Mouse (Mus musculus) urinary bladder, postnatal 25 days (tissue): ENCODE measurements at regions not wholly inside any gene's neighbourhood (a gene's known extent, or its start where the extent isn't known, plus 50 kb on each side); places are given as distances from the start of the nearest gene placed in this dataset.
A peak's percentile ranks its signal among the peaks of the same experiment; 100 is the strongest.
"Not testable (repeated sequence)": the region's sequence is repeated elsewhere in the genome, so short reads cannot be mapped to it uniquely, and the experiment has no call there.

Source experiments
- DNase-seq: peaks from one replicate; pipeline ENCODE4 v3.0.0; 2022; ENCODE audit warnings: low spot score

GRCm38 (mm10) chr10:26139100-26140093 lies 60.5 kb upstream of the Tmem200a start:
- peak; percentile 34 for DNase-seq

DNA sequence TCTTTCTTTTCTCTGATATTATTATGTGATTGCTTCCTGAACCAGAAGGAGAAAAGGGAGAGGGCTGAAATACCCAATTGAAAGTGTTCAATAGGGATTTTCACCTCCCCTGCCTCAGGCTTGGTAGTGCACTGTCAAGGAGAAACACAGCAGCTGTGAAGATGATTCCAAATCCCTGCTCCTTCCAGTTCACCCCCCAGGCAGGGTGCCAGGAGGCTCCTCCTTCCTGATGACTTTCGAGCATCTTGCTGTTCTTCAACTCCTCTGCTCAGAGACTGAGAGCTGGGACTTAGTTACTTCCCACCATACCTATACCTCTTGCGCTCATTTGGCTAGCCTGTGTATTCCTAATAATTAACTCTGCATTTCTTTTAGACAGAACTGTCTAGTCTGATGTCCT lies 73.7 kb upstream of the Tmem200a start:
- no peak for DNase-seq

DNA sequence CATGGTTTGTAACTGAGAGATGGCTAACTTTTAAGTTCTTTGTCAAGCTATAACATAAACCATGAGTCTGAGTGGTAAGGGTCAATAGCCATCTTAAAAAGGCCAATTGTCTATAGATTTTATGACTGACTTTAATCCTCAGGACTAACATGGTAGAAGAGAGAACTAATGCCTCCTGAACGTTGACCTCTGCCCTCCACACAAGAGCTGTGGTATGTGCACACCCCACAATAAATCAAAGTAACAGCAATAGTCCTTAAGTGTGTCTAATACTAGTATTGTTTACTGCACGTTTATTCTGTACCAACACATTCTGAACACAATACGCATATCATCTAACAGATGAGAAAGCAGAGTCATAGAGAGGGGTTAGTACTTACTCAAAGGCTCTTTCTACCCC lies 70.7 kb upstream of the Samd3 start:
- DNase-seq: no peak

DNA sequence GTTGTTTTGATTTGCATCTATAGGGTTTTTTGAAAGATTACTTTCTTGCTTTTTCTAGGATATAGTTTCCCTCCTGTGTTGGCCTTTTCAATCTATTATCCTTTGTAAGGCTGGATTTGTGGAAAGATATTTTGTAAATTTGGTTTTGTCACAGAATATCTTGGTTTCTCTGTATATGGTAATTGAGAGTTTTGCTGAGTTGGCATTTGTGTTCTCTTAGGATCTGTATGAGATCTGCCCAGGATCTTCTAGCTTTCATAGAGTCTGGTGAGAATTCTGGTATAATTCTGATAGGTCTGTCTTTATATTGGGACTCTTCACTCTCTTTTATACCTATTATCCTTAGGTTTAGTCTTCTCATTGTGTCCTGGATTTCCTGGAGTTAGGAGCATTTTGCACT lies 68.4 kb upstream of the Samd3 start:
- DNase-seq: not testable (repeated sequence)

DNA sequence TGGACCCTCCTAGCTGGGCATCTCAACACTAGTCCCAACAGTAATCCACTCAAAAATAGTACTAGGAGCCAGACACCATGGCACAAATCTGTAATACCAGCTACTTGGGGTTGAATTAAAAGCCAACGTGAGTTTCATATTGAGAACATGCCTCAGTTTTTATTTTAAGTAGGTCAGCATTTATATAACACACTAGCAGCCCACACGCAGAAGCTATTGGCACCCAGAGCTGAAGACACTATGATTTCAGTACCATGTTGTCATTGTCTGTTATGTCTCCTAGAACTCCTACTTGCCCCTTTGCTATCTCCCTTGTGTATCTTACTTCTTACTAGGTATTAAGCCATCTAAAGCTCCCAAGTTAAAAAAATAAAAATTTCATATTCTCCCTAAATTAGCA lies 65.0 kb upstream of the Samd3 start:
- no peak for DNase-seq

DNA sequence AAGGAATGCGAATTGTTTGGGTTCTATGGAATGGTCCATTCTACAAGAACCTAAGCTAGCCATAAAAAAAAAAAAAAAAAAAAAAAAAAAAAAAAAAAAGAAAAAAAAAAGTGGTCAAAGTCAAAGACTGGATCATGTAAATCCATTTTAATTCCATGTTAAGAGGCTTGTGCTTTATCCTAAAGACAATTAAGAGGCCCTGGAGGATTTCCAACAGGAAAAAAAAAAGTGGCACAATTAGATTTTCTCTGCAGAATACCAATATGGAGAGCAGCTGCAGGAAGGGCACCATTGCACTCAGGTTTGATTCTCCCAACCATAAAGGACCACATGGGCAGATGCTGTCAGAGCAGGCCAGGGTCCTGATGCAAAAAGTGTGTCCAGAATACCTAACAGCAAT lies 51.9 kb upstream of the Samd3 start:
- no peak for DNase-seq

DNA sequence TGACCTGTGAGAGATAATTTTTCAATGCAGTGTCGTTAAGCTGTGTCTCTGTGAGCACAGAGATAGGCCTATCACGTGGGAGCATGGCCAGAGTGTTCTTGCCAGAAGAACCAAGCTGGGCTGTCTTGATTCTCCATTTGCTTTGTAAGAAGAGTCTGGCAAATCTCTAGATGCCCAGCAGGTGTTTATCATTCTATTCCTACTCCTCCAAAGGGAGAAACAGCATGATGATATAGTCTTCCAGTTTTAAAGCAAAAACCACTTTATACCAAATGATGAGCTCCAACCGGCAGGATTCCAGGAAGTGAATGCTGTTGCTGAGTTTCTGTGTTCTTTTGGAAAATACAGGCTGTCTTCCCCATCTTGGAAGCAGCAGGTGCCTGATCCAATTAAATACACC lies 51.2 kb upstream of the Samd3 start:
- DNase-seq: no peak
